Mouse (Mus musculus): ENCODE data around the gene Gm19684. TPM values are rescaled to one million over a fixed set of nuclear protein-coding genes. Genes with fewer than 3 reads are reported as not detected.
"Not testable (repeated sequence)": the region's sequence is repeated elsewhere in the genome, so short reads cannot be mapped to it uniquely, and the experiment has no call there.

Gm19684 gene
- 0.11 TPM in 2 replicates for polyA plus RNA-seq (2015; fragmentation: Nextera tagmentation; extraction: Ambion mirVana)

- H3K4me2 ChIP-seq (replicated peaks): peak within 1 kb of the TSS; percentile 50
- peaks cover 14% of the 10 kb centered on the region for H3K27me3 ChIP-seq (replicated peaks)
- H3K4me3 ChIP-seq (replicated peaks): 0 out of 2 replicates have a peak within 1 kb of the TSS, but pooled peaks have one; percentile 6
- H3K9ac ChIP-seq; H3K27ac ChIP-seq; H3K4me1 ChIP-seq (replicated peaks); H3K9me3 ChIP-seq; H3K36me3 ChIP-seq: not testable (repeated sequence)
- ATAC-seq: peak; percentile 86
- 4% methylated on average over 8 of the region's 8 CpGs for WGBS
Observed at GRCm38 (mm10) chr17:36121352-36122020, at the start of gene Gm19684. Gm19684 (plus strand) TSS chr17:36121678.

- not testable (repeated sequence) for ATAC-seq; H3K9ac ChIP-seq; H3K4me2 ChIP-seq (replicated peaks); H3K4me1 ChIP-seq (replicated peaks); H3K27ac ChIP-seq; H3K9me3 ChIP-seq; H3K36me3 ChIP-seq; H3K4me3 ChIP-seq (replicated peaks)
- peaks cover 19% of the 10 kb centered on the region for H3K27me3 ChIP-seq (replicated peaks)
Observed at GRCm38 (mm10) chr17:36081901-36082300, 39.6 kb upstream of the Gm19684 start.

- ATAC-seq; H3K9ac ChIP-seq; H3K4me1 ChIP-seq (replicated peaks); H3K36me3 ChIP-seq; H3K9me3 ChIP-seq; H3K27ac ChIP-seq: not testable (repeated sequence)
- Histone ChIP-seq H3K4me3 (replicated peaks) (peak overlapping the region; percentile 47), H3K4me2 (replicated peaks) (peak overlapping the region; percentile 96), H3K27me3 (replicated peaks) (peaks cover 19% of the 10 kb centered on the region)
- 40% methylated on average over 5 of the region's 6 CpGs for WGBS
Observed at GRCm38 (mm10) chr17:36082519-36083232, 38.8 kb upstream of the Gm19684 start.

- ATAC-seq: peak; percentile 84
- Histone ChIP-seq H3K4me3 (replicated peaks) (peak overlapping the region; percentile 47), H3K36me3 (no peaks in the 10 kb centered on the region), H3K27me3 (replicated peaks) (peaks cover 19% of the 10 kb centered on the region), H3K9ac (peak overlapping the region; percentile 23), H3K9me3 (no peaks in the 10 kb centered on the region), H3K4me2 (replicated peaks) (peak overlapping the region; percentile 96), H3K27ac (no peak overlapping the region), H3K4me1 (replicated peaks) (0 out of 2 replicates have a peak, but pooled peaks cover 2% of the 10 kb centered on the region)
- WGBS: under 1% methylated on average over 46 of the region's 46 CpGs
Observed at GRCm38 (mm10) chr17:36083266-36083869, 38.1 kb upstream of the Gm19684 start.

- H3K27ac ChIP-seq: no peak overlapping the region
- H3K27me3 ChIP-seq (replicated peaks): peaks cover 19% of the 10 kb centered on the region
- no peaks in the 10 kb centered on the region for H3K36me3 ChIP-seq
- WGBS: 1% methylated on average over 42 of the region's 42 CpGs
- peak overlapping the region; percentile 47 for H3K4me3 ChIP-seq (replicated peaks)
- H3K4me1 ChIP-seq (replicated peaks): 0 out of 2 replicates have a peak, but pooled peaks cover 2% of the 10 kb centered on the region
- H3K9me3 ChIP-seq: no peaks in the 10 kb centered on the region
- peak overlapping the region; percentile 96 for H3K4me2 ChIP-seq (replicated peaks)
- peak overlapping the region; percentile 23 for H3K9ac ChIP-seq
- peak; percentile 85 for ATAC-seq
Observed at GRCm38 (mm10) chr17:36083870-36084451, 37.5 kb upstream of the Gm19684 start.

GRCm38 (mm10) chr17:36085976-36086375, 35.5 kb upstream of the Gm19684 start:
- H3K27ac ChIP-seq; H3K9ac ChIP-seq; H3K4me2 ChIP-seq (replicated peaks); H3K9me3 ChIP-seq; H3K4me3 ChIP-seq (replicated peaks); ATAC-seq; H3K4me1 ChIP-seq (replicated peaks); H3K36me3 ChIP-seq: not testable (repeated sequence)
- WGBS: 69% methylated on average over 1 of the region's 1 CpGs
- peaks cover 19% of the 10 kb centered on the region for H3K27me3 ChIP-seq (replicated peaks)

- not testable (repeated sequence) for H3K27me3 ChIP-seq (replicated peaks); H3K9me3 ChIP-seq; H3K4me3 ChIP-seq (replicated peaks); H3K9ac ChIP-seq; H3K4me1 ChIP-seq (replicated peaks); ATAC-seq; H3K27ac ChIP-seq; H3K36me3 ChIP-seq; H3K4me2 ChIP-seq (replicated peaks)
- no CpG with 5 or more reads among the region's 2 CpGs for WGBS
Observed at GRCm38 (mm10) chr17:36091933-36092332, 29.5 kb upstream of the Gm19684 start.

GRCm38 (mm10) chr17:36092520-36092919, 29.0 kb upstream of the Gm19684 start:
- not testable (repeated sequence) for H3K9me3 ChIP-seq; ATAC-seq; H3K4me3 ChIP-seq (replicated peaks); H3K4me2 ChIP-seq (replicated peaks); H3K27me3 ChIP-seq (replicated peaks); H3K9ac ChIP-seq; H3K27ac ChIP-seq; H3K4me1 ChIP-seq (replicated peaks); H3K36me3 ChIP-seq

GRCm38 (mm10) chr17:36093936-36094335, 27.5 kb upstream of the Gm19684 start:
- H3K4me3 ChIP-seq (replicated peaks): no peak overlapping the region
- no peaks in the 10 kb centered on the region for H3K9me3 ChIP-seq
- H3K4me1 ChIP-seq (replicated peaks): no peaks in the 10 kb centered on the region
- H3K9ac ChIP-seq: no peak overlapping the region
- H3K27me3 ChIP-seq (replicated peaks): no peaks in the 10 kb centered on the region
- H3K36me3 ChIP-seq: no peaks in the 10 kb centered on the region
- no peak overlapping the region for H3K4me2 ChIP-seq (replicated peaks)
- WGBS: 19% methylated on average over 3 of the region's 3 CpGs
- no peak overlapping the region for H3K27ac ChIP-seq
- ATAC-seq: no peak

- WGBS: 60% methylated on average over 2 of the region's 2 CpGs
- not testable (repeated sequence) for H3K27me3 ChIP-seq (replicated peaks); H3K4me2 ChIP-seq (replicated peaks); H3K9ac ChIP-seq; H3K27ac ChIP-seq; H3K4me1 ChIP-seq (replicated peaks); H3K4me3 ChIP-seq (replicated peaks); ATAC-seq; H3K9me3 ChIP-seq; H3K36me3 ChIP-seq
Observed at GRCm38 (mm10) chr17:36099603-36100002, 21.9 kb upstream of the Gm19684 start.

- not testable (repeated sequence) for H3K4me2 ChIP-seq (replicated peaks); ATAC-seq; H3K9me3 ChIP-seq; H3K4me3 ChIP-seq (replicated peaks); H3K9ac ChIP-seq; H3K4me1 ChIP-seq (replicated peaks); H3K27ac ChIP-seq; H3K27me3 ChIP-seq (replicated peaks); H3K36me3 ChIP-seq
- WGBS: 89% methylated on average over 12 of the region's 12 CpGs
Observed at GRCm38 (mm10) chr17:36102091-36102490, 19.4 kb upstream of the Gm19684 start.

- not testable (repeated sequence) for H3K4me3 ChIP-seq (replicated peaks); H3K27ac ChIP-seq; H3K36me3 ChIP-seq; H3K4me2 ChIP-seq (replicated peaks); ATAC-seq; H3K4me1 ChIP-seq (replicated peaks); H3K9ac ChIP-seq; H3K9me3 ChIP-seq
- 43% methylated on average over 3 of the region's 3 CpGs for WGBS
- H3K27me3 ChIP-seq (replicated peaks): peaks cover 20% of the 10 kb centered on the region
Observed at GRCm38 (mm10) chr17:36110129-36110528, 11.3 kb upstream of the Gm19684 start.

Data from intestine, embryonic 15.5 days (tissue).